Mouse (Mus musculus): ENCODE data around the gene Krt18.

- TF ChIP-seq CTCF (IDR thresholded peaks at IDR 0.05; ENCODE audit: low read depth, low read length) = no peak
- no peak for TF ChIP-seq POLR2AphosphoS5 (IDR thresholded peaks at IDR 0.05; ENCODE audit: insufficient replicate concordance, low read depth, low read length)
- TF ChIP-seq TAL1 (conservative IDR thresholded peaks at IDR 0.05; ENCODE audit: low read depth, low read length) = no peak
- TF ChIP-seq GATA1 (IDR thresholded peaks at IDR 0.05; ENCODE audit: borderline replicate concordance, low read length) = no peak
- TF ChIP-seq GATA2 (IDR thresholded peaks at IDR 0.05; ENCODE audit: borderline replicate concordance, low read depth, low read length) = no peak
Measured at GRCm38 (mm10) chr15:102003516-102003915, 24.5 kb upstream of the Krt18 start.
